Mouse (Mus musculus) liver, embryonic 15.5 days (tissue): ENCODE results near the gene Cd79a. TPM values are rescaled to one million over a fixed set of nuclear protein-coding genes. Genes with fewer than 3 reads are reported as not detected.

Source experiments
- ATAC-seq: fragments of 200-750 bp; cut with Nextera tagmentation; 2 replicates; pipeline ENCODE4 v1.8.0; 2017; ENCODE audit warnings: moderate number of reproducible peaks, mild to moderate bottlenecking, moderate library complexity; ENCODE audit not compliant: insufficient read depth
- H3K27ac ChIP-seq: fragments of 300-500 bp; sonication (generic); replicated peaks from 2 replicates; pipeline ENCODE4 v1.5.1; 2015; ENCODE audit warnings: mild to moderate bottlenecking, inconsistent platforms
- H3K27me3 ChIP-seq: fragments of 300-500 bp; sonication (generic); 2 replicates; pipeline ENCODE4 v1.6.1; 2015; ENCODE audit warnings: mild to moderate bottlenecking, inconsistent platforms
- H3K36me3 ChIP-seq: fragments of 300-500 bp; sonication (generic); replicated peaks from 2 replicates; pipeline ENCODE4 v1.6.1; 2015; ENCODE audit warnings: moderate library complexity, mild to moderate bottlenecking, inconsistent platforms
- H3K4me1 ChIP-seq: fragments of 300-500 bp; sonication (generic); replicated peaks from 2 replicates; pipeline ENCODE4 v1.6.1; 2015; ENCODE audit warnings: inconsistent platforms
- H3K4me2 ChIP-seq: fragments of 300-500 bp; sonication (generic); 2 replicates; pipeline ENCODE4 v1.6.1; 2015; ENCODE audit warnings: moderate library complexity, mild to moderate bottlenecking, inconsistent platforms
- H3K4me3 ChIP-seq: fragments of 300-500 bp; sonication (generic); replicated peaks from 2 replicates; pipeline ENCODE4 v1.5.1; 2015; ENCODE audit warnings: mild to moderate bottlenecking, inconsistent platforms
- H3K9ac ChIP-seq: fragments of 300-500 bp; sonication (generic); 2 replicates; pipeline ENCODE4 v1.6.1; 2015; ENCODE audit warnings: moderate library complexity, mild to moderate bottlenecking, inconsistent platforms
- H3K9me3 ChIP-seq: fragments of 300-500 bp; sonication (generic); replicated peaks from 2 replicates; pipeline ENCODE4 v1.6.1; 2016; ENCODE audit warnings: inconsistent platforms
- whole genome bisulfite sequencing: fragments of 180-500 bp; shearing (Covaris S2); methylation state at CpG from one replicate; pipeline ENCODE4 v1.1.7; 2015; ENCODE audit warnings: mixed read lengths; ENCODE audit not compliant: insufficient replicate concordance; 5-methylcytosine and 5-hydroxymethylcytosine counted together
- polyA plus RNA-seq: library from polyadenylated mRNA; unstranded; fragments of >200 nt; fragmentation: Nextera tagmentation; extraction: Ambion mirVana; gene quantifications from 2 replicates; pipeline ENCODE4 v1.2.1, GENCODE M21; 2015

Cd79a gene
- polyA plus RNA-seq, 1 experiment from 2014 or later = 6.0 TPM

DNA sequence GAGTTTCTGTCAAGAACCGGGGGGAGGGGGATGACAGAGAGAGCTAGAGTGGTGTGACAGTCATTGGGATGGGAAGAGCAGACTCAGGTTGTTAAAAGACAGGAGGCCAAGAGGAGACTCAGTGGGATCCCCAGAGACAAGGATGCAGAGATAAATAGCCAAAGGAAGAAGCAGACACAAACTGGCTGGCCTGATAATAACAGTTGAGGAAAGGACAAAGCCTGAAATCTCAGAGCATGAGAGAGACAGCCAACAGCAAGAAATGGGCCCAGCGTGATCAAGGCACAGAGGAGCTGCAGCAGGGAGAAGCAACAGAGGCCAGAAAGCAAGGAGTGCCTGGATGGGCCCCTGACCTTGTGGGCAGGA is 5.1 kb downstream of the Cd79a start:
- H3K4me1 ChIP-seq = peaks cover 62% of the 10 kb centered on the region
- no peaks in the 10 kb centered on the region for H3K27me3 ChIP-seq
- 11% methylated on average over 2 of the region's 2 CpGs for WGBS

DNA sequence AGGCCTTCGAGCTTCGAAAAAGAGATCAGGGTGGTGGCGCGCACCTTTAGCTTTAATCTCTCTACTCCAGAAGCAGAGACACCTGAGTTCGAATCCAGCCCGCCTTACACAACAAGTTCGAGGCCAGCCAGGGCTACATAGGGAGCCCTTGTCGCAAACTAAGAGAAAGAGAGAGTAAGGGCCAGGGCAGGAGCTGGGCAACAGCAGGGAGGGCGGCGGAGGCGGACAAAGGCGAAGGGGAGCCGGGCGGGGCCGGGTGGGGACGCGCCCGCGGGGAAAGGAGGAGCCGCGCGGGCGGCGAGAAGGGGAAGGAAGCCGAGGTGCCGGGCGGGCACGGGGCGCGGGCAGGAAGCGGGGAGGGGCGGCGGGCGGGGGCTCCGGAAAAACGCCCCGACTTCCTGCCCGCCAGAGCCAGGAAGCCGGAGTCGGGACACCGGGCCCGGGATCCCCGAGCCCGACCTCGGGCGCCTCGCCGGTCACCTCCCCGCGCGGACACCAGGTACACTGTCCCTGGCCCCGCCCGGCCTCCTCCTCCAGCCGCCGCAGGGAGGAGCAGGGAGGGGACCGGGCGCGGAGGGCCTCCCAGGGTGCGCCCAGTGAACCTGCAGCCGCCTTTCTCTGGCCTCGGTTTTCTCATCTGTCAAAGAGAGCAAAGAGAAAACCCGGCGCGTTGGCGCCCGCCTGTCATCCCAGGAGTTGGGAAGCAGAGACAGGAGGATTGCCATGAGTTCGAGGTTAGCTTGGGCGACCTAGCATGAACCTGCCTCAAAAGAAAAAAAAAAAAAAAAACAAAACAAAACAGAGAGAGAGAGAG is 5.7 kb downstream of the Cd79a start, which contains the start of gene Arhgef1:
Gene Arhgef1 (plus strand): TSS at position 283 of the 814 bp plus-strand sequence.
- Histone ChIP-seq H3K27me3 (no peaks in the 10 kb centered on the region), H3K27ac (peak within 1 kb of the TSS; percentile 93), H3K9me3 (no peaks in the 10 kb centered on the region), H3K36me3 (peaks cover 6% of the 10 kb centered on the region; the same call in 1 of the 2 replicates), H3K4me3 (peak within 1 kb of the TSS; percentile 72), H3K9ac (peak within 1 kb of the TSS; percentile 79), H3K4me2 (peak within 1 kb of the TSS; percentile 93), H3K4me1 (peaks cover 68% of the 10 kb centered on the region)
- WGBS = 1% methylated on average over 55 of the region's 68 CpGs
- ATAC-seq = peak; percentile 59

More for the DNA sequence above, 5.1 kb downstream of the Cd79a start:
- Histone ChIP-seq H3K9ac (peak overlapping the region; percentile 79), H3K9me3 (no peaks in the 10 kb centered on the region), H3K4me3 (peak overlapping the region; percentile 72), H3K4me2 (peak overlapping the region; percentile 93), H3K27ac (peak overlapping the region; percentile 93), H3K36me3 (no peaks in the 10 kb centered on the region)
- no peak for ATAC-seq

DNA sequence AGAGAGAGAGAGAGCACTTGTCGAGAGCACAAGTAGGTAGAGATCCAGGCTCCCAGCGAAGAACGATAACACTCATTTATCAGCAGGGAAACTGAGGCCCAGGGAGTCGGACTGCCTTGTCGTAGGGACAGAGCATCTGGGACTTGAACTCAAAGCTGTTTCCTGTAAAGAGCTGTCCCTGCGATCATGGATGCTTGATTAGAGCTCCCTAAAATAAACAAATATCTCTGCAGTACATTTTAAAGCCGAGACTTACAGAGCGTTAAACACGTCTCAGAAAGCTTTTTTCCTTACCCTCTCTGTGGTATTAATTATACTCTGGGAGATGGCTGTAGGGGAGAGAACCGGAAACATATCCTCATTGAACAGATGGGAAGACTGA is 6.3 kb downstream of the Cd79a start:
- peak overlapping the region; percentile 79 for H3K9ac ChIP-seq
- no peaks in the 10 kb centered on the region for H3K27me3 ChIP-seq
- peak overlapping the region; percentile 93 for H3K27ac ChIP-seq
- peaks cover 65% of the 10 kb centered on the region for H3K4me1 ChIP-seq
- peak overlapping the region; percentile 93 for H3K4me2 ChIP-seq
- peak overlapping the region; percentile 72 for H3K4me3 ChIP-seq
- no peaks in the 10 kb centered on the region for H3K9me3 ChIP-seq
- WGBS = 7% methylated on average over 10 of the region's 10 CpGs
- H3K36me3 ChIP-seq = peaks cover 11% of the 10 kb centered on the region
- no peak for ATAC-seq

DNA sequence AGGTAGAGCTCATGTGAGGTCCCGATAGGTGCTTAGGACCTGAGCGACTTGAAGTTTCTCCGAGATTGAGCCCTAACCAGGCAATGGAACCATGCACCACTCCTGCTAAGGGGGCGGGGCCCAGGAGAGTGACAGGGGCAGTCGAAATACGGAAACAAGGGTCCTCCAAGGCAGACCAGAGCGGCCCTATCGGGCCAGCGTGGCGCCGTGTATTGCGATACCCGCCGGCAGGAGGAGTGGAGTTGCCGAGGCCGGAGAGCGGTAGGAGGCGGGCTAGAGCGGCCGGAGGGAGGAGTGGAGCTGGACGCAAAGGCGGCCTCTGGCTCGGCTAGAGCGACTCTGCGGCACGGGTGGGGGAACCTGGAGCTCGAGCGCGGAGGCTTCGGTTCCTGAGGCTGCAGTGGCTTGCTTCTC is 6.9 kb downstream of the Cd79a start:
- Histone ChIP-seq H3K27ac (peak overlapping the region; percentile 93), H3K4me2 (peak overlapping the region; percentile 93), H3K9ac (peak overlapping the region; percentile 79), H3K36me3 (peaks cover 17% of the 10 kb centered on the region), H3K4me1 (peaks cover 65% of the 10 kb centered on the region), H3K4me3 (peak overlapping the region; percentile 72), H3K27me3 (no peaks in the 10 kb centered on the region), H3K9me3 (no peaks in the 10 kb centered on the region)
- WGBS = under 1% methylated on average over 30 of the region's 30 CpGs
- peak; percentile 94 for ATAC-seq

DNA sequence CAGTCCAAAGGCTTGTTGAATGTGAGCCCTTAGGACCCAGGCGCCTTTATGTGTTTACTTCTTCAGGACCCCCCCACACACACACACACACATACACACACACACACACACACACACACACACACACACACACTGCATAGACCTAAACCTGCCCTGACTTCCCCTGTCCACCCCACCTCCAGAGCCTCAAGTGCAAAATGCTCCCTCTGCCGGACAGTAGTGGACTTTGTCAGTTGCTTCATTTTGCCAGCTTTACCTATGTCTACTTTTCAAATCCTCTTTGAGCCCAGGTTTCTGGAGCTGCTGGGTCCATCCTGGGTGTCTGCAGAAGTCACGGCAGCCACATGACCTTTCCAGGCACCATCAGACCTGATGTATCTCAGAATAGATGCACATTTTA is 7.8 kb downstream of the Cd79a start:
- Histone ChIP-seq H3K9ac (peak overlapping the region; percentile 74), H3K27me3 (no peaks in the 10 kb centered on the region), H3K27ac (peak overlapping the region; percentile 93), H3K4me1 (peaks cover 65% of the 10 kb centered on the region), H3K36me3 (peaks cover 22% of the 10 kb centered on the region), H3K4me2 (peak overlapping the region; percentile 93), H3K9me3 (no peaks in the 10 kb centered on the region), H3K4me3 (peak overlapping the region; percentile 72)
- ATAC-seq = 0 out of 2 replicates have a peak, but pooled peaks have one; percentile 7
- WGBS = 11% methylated on average over 3 of the region's 3 CpGs

DNA sequence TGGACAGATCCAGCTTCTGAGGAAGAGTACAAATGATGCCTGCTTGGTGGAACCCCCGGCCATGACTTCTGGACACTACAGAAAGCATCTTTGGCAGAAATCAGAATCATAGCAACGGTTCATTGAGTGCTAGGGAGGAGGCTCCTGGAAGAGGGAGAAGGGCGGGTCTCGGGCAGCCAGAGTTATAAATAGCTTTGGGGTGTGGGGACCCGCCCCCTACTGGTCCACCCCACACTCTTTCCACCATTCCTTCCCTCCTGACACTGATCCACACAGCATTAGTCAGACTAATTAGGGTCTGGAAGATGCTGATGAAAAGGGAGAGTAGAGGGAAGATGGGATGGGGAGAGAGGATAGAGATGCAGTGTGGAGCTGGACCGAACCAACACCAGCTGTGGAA is 9.4 kb downstream of the Cd79a start:
- no peak for ATAC-seq

DNA sequence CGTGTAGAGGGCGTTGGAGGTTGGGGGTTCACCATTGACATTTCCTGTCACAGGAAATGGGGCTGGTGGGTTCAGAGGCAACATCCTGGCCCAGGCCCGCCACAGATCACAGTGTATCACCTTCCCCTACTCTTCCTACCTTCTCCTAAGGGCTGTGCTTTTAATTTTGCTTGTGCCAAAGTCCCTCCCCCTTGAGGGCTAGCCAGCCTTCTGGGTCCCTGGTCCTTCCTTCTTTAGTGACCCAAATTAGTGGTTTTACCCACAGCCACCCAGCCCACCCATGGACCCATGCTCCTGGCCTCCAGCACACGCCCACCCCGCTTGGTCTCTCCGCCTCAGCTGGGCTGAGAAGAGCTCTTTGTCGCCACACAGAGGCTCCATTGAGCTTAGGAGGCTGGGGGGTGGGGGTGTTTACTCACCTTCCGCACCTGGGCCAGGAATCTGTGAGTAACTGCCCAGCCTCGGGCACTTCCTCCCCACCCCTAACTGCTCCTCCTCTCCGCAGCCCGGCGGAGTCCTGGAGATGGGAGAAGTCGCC is 10.1 kb downstream of the Cd79a start:
- 34% methylated on average over 13 of the region's 13 CpGs for WGBS
- Histone ChIP-seq H3K9ac (no peak overlapping the region), H3K27me3 (no peaks in the 10 kb centered on the region), H3K9me3 (no peaks in the 10 kb centered on the region), H3K36me3 (peaks cover 37% of the 10 kb centered on the region), H3K4me1 (peaks cover 52% of the 10 kb centered on the region), H3K4me3 (no peak overlapping the region), H3K4me2 (no peak overlapping the region), H3K27ac (no peak overlapping the region; the same call in 1 of the 2 replicates)
- ATAC-seq = no peak

More for the DNA sequence above, 9.4 kb downstream of the Cd79a start:
- H3K9ac ChIP-seq = no peak overlapping the region
- no peak overlapping the region; the same call in 1 of the 2 replicates for H3K27ac ChIP-seq
- H3K36me3 ChIP-seq = peaks cover 31% of the 10 kb centered on the region
- no peak overlapping the region for H3K4me3 ChIP-seq
- 14% methylated on average over 6 of the region's 6 CpGs for WGBS
- H3K9me3 ChIP-seq = no peaks in the 10 kb centered on the region
- H3K4me1 ChIP-seq = peaks cover 59% of the 10 kb centered on the region
- no peaks in the 10 kb centered on the region for H3K27me3 ChIP-seq
- peak overlapping the region; percentile 93 for H3K4me2 ChIP-seq

DNA sequence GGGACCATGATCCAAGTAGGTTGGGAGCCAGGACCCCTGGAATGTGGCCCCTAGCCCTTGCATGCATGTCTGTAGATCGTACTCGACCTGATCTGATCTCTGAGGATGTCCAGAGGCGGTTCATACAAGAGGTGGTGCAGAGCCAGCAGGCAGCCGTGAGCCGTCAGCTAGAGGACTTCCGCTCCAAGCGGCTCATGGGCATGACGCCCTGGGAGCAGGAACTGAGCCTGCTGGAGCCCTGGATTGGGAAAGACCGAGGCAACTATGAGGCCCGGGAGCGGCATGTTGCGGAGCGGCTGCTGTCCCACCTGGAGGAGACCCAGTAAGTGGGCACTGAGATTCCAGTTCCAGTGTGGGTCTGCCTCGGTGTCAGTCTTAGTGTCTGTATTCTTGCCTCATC is 15.3 kb downstream of the Cd79a start:
- ATAC-seq = no peak
- 86% methylated on average over 14 of the region's 14 CpGs for WGBS
- Histone ChIP-seq H3K27ac (no peak overlapping the region), H3K4me3 (no peak overlapping the region), H3K9me3 (no peaks in the 10 kb centered on the region), H3K9ac (no peak overlapping the region), H3K4me2 (no peak overlapping the region), H3K36me3 (peaks cover 61% of the 10 kb centered on the region), H3K27me3 (no peaks in the 10 kb centered on the region), H3K4me1 (peaks cover 5% of the 10 kb centered on the region)

DNA sequence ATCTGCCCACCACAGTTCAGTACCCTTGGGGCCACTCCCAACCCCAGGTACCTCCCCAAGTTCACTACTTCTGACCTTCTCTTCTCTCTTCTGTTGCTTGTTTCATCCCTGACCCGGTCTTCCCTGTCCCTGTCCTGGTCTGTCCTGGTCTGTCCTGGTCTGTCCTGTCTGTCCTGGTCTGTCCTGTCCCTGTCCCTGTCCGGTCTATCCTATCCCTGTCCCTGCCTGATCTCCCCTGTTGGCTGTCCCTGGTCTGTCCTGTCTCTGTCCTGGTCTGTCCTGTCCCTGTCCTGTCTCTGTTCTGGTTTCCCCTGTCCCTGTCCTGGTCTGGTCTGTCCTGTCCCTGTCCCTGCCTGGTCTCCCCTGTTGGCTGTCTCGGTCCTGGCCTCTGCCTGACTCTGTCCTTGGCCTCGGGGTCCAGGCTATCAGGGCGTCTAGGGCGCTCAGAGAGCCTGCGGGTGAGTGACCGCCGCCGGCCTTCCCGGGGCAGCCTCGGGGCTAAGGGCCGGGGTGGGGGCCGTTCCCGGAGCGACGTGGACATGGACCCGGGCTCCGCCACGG is 21.7 kb downstream of the Cd79a start:
- Histone ChIP-seq H3K36me3 (peaks cover 74% of the 10 kb centered on the region), H3K9ac (no peak overlapping the region), H3K9me3 (no peaks in the 10 kb centered on the region), H3K27ac (no peak overlapping the region), H3K4me1 (no peaks in the 10 kb centered on the region), H3K4me3 (no peak overlapping the region), H3K4me2 (no peak overlapping the region), H3K27me3 (no peaks in the 10 kb centered on the region)
- 86% methylated on average over 20 of the region's 20 CpGs for WGBS
- no peak for ATAC-seq

DNA sequence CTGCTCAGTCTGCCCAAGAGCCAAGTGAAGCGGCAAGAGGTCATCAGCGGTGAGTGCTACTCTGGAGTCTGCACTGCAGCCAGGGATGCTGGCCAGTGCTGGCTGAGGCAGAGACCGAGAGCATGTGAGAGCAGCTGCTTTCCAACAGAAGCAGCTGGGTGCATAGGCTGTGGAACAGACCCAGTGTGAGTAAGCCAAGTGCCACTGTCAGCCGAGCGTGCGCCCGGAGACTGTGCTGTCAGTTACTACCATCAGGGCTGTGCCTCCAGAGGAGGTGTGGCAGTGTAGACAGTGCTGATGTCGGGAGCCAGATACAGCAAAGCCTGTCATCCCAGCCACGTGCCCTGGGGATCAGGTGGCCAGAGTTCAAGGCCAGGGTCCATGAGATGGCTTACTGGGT is 22.5 kb downstream of the Cd79a start:
- H3K4me3 ChIP-seq = no peak overlapping the region
- no peak overlapping the region for H3K9ac ChIP-seq
- ATAC-seq = no peak
- no peak overlapping the region for H3K27ac ChIP-seq
- H3K4me2 ChIP-seq = no peak overlapping the region
- WGBS = 79% methylated on average over 9 of the region's 9 CpGs
- no peaks in the 10 kb centered on the region for H3K27me3 ChIP-seq
- no peaks in the 10 kb centered on the region for H3K9me3 ChIP-seq
- peaks cover 83% of the 10 kb centered on the region for H3K36me3 ChIP-seq
- no peaks in the 10 kb centered on the region for H3K4me1 ChIP-seq

DNA sequence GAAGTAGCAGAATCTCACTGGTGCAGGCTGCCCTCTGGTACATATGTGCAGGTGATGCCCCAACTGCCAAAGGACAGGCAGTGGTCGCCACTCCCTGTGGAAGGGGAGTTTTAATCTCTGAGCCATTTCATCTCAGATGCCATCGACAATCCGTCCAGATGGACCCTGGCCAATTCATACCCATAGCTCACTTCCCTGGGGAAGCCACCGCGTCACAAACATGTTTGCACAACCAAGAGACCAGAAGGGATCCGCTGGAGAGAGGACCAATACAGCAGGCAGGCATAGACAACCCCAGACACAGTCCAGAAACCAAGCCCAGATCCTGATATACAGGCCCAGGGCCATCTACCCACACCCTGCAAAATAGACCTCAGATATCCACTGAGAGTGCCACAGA is 33.3 kb downstream of the Cd79a start:
- 49% methylated on average over 6 of the region's 6 CpGs for WGBS
- H3K4me1 ChIP-seq = no peaks in the 10 kb centered on the region
- no peak overlapping the region for H3K27ac ChIP-seq
- no peak for ATAC-seq
- peaks cover 16% of the 10 kb centered on the region for H3K36me3 ChIP-seq
- H3K4me3 ChIP-seq = no peak overlapping the region
- no peaks in the 10 kb centered on the region for H3K9me3 ChIP-seq
- peaks cover 73% of the 10 kb centered on the region for H3K27me3 ChIP-seq
- no peak overlapping the region for H3K9ac ChIP-seq
- H3K4me2 ChIP-seq = no peak overlapping the region
